Mouse (Mus musculus): Measurements from ENCODE around the gene Slc24a1.

DNA sequence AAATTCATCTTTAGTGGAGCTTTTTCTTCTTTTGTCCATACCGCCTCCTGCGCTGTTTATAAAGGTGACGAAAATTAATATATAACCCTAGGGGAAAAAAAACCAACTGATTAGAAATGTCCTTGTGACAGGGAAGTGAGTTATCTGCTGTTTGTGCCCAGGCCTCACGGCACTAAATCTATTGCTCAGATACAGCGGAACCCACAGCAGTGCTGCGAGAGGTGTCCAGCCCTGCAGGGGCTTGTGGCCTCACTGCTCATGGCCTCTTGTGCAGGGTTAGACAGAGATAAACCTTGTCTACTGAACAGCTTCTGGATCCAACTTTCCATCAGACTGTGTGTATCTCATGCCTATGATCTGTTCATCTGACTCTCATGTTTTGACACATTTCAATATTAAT lies 37.0 kb upstream of the Slc24a1 start:
- no peak for TF ChIP-seq CTCF (IDR thresholded peaks at IDR 0.05; ENCODE audit: borderline replicate concordance, control insufficient read depth, extremely low read depth, insufficient read depth, low read length, poor library complexity)
- no peak for TF ChIP-seq POLR2A (IDR thresholded peaks at IDR 0.05; ENCODE audit: control insufficient read depth, extremely low read depth, insufficient read depth, low read length, poor library complexity)
